Mouse (Mus musculus): ENCODE results near the gene Sgms2. TPM values are rescaled to one million over a fixed set of nuclear protein-coding genes. Genes with fewer than 3 reads are reported as not detected.
A peak's percentile ranks its signal among the peaks of the same experiment; 100 is the strongest.

Gene Sgms2
- polyA plus RNA-seq, 1 experiment from 2014 or later, result 8.8 TPM

- Histone ChIP-seq H3K4me3 (ENCODE audit: low read depth, low read length) (peak overlapping the region; percentile 72), H3K4me1 (ENCODE audit: control insufficient read depth, insufficient read depth, low read length) (peaks cover 10% of the 10 kb centered on the region; the same call in 1 of the 2 replicates), H3K9ac (replicated peaks; ENCODE audit: low read depth, low read length) (peak overlapping the region; percentile 59), H3K9me3 (ENCODE audit: control insufficient read depth, low read depth, low read length) (no peaks in the 10 kb centered on the region), H3K27ac (ENCODE audit: low read length) (peak overlapping the region; percentile 74; the same call in 1 of the 2 replicates), H3K4me2 (replicated peaks; ENCODE audit: low read depth, low read length) (peak overlapping the region; percentile 64), H3K27me3 (ENCODE audit: control insufficient read depth, insufficient read depth, low read length) (no peaks in the 10 kb centered on the region), H3K36me3 (ENCODE audit: control insufficient read depth, insufficient read depth, low read length) (no peaks in the 10 kb centered on the region)
- ATAC-seq (ENCODE audit: insufficient number of reproducible peaks, insufficient read depth, low FRiP score, low read depth), result peak; percentile 63
- 6% methylated on average over 8 of the region's 8 CpGs for WGBS
Observed at GRCm38 (mm10) chr3:131271157-131271556, 220.1 kb downstream of the Sgms2 start.

GRCm38 (mm10) chr3:131270381-131270780, 220.8 kb downstream of the Sgms2 start:
- Histone ChIP-seq H3K36me3 (ENCODE audit: control insufficient read depth, insufficient read depth, low read length) (no peaks in the 10 kb centered on the region), H3K4me1 (ENCODE audit: control insufficient read depth, insufficient read depth, low read length) (peaks cover 10% of the 10 kb centered on the region; the same call in 1 of the 2 replicates), H3K27ac (ENCODE audit: low read length) (no peak overlapping the region), H3K4me2 (replicated peaks; ENCODE audit: low read depth, low read length) (peak overlapping the region; percentile 64), H3K27me3 (ENCODE audit: control insufficient read depth, insufficient read depth, low read length) (no peaks in the 10 kb centered on the region), H3K9ac (replicated peaks; ENCODE audit: low read depth, low read length) (no peak overlapping the region), H3K9me3 (ENCODE audit: control insufficient read depth, low read depth, low read length) (no peaks in the 10 kb centered on the region), H3K4me3 (ENCODE audit: low read depth, low read length) (0 out of 2 replicates have a peak overlapping the region, but pooled peaks have one; percentile 8)
- no peak for ATAC-seq (ENCODE audit: insufficient number of reproducible peaks, insufficient read depth, low FRiP score, low read depth)
- WGBS, result 46% methylated on average over 6 of the region's 6 CpGs

Other genes with a start within 250 kb of the Sgms2 start
- 139 and 146 TPM in 2 replicates for gene Hadh, start 219.3 kb downstream of the Sgms2 start, polyA plus RNA-seq (2014; fragmentation: Nextera tagmentation; extraction: Ambion mirVana)
- 2.3 and 3.0 TPM in 2 replicates for gene Cyp2u1, start 188.2 kb downstream of the Sgms2 start, polyA plus RNA-seq (2014; fragmentation: Nextera tagmentation; extraction: Ambion mirVana)
- 113 and 114 TPM in 2 replicates for gene Papss1, start 73.4 kb upstream of the Sgms2 start, polyA plus RNA-seq (2014; fragmentation: Nextera tagmentation; extraction: Ambion mirVana)

All from stomach, embryonic 14.5 days (tissue).